Mouse (Mus musculus): ENCODE measurements around the gene Dnajb8. TPM values are rescaled to one million over a fixed set of nuclear protein-coding genes. Genes with fewer than 3 reads are reported as not detected.

Dnajb8 gene
- not detected in 4 replicates for total RNA-seq (2023; ENCODE audit: inconsistent age)

GRCm38 (mm10) chr6:88221968-88222367 is at the start of gene Dnajb8:
Dnajb8 (plus strand) TSS chr6:88222268.

GRCm38 (mm10) chr6:88193433-88194052 is 28.5 kb upstream of the Dnajb8 start, which contains the start of gene Gata2:
Gata2 (plus strand) TSS chr6:88193891.

Other genes starting within 250 kb of the Dnajb8 start
- gene H1fx, start 240.6 kb upstream of the Dnajb8 start, total RNA-seq (2023; ENCODE audit: inconsistent age) = 1.3 to 2.3 TPM (median 1.7 TPM) in 4 replicates
- gene Rab7, start 177.0 kb upstream of the Dnajb8 start, total RNA-seq (2023; ENCODE audit: inconsistent age) = 172 to 205 TPM (median 180 TPM) in 4 replicates
- gene Rpn1, start 137.8 kb upstream of the Dnajb8 start, total RNA-seq (2023; ENCODE audit: inconsistent age) = 96.8 to 137 TPM (median 108 TPM) in 4 replicates
- gene Gata2, start 28.4 kb upstream of the Dnajb8 start, total RNA-seq (2023; ENCODE audit: inconsistent age) = 0.33 to 2.6 TPM (median 0.74 TPM) in 4 replicates
- 27.4 to 36.1 TPM (median 30.5 TPM) in 4 replicates for gene Eefsec, start 224.3 kb downstream of the Dnajb8 start, total RNA-seq (2023; ENCODE audit: inconsistent age)
- 32.3 to 36.0 TPM (median 33.3 TPM) in 4 replicates for gene Ruvbl1, start 243.1 kb downstream of the Dnajb8 start, total RNA-seq (2023; ENCODE audit: inconsistent age)

Measured in B cell, adult (primary cell).